Mouse (Mus musculus): ENCODE measurements at regions not wholly inside any gene's neighbourhood (a gene's known extent, or its start where the extent isn't known, plus 50 kb on each side); places are given as distances from the start of the nearest gene placed in this dataset.

GRCm38 (mm10) chr16:91156506-91156905 lies 61.6 kb upstream of the 4932438H23Rik start:
- peak overlapping the region; percentile 59; the same call in 1 of the 2 replicates for H3K27ac ChIP-seq (replicated peaks)
- WGBS, result 14% methylated on average over 15 of the region's 15 CpGs
- H3K9me3 ChIP-seq (replicated peaks), result no peaks in the 10 kb centered on the region
- H3K4me1 ChIP-seq, result peaks cover 20% of the 10 kb centered on the region
- H3K36me3 ChIP-seq, result no peaks in the 10 kb centered on the region
- peaks cover 59% of the 10 kb centered on the region for H3K27me3 ChIP-seq (ENCODE audit: low read depth, poor library complexity, severe bottlenecking)
- peak; percentile 53 for DNase-seq (ENCODE audit: low spot score)
- no peak overlapping the region for H3K4me3 ChIP-seq

- H3K4me3 ChIP-seq, result no peak overlapping the region
- peaks cover 100% of the 10 kb centered on the region for H3K27me3 ChIP-seq (ENCODE audit: low read depth, poor library complexity, severe bottlenecking)
- peaks cover 20% of the 10 kb centered on the region for H3K4me1 ChIP-seq
- H3K9me3 ChIP-seq (replicated peaks), result no peaks in the 10 kb centered on the region
- H3K36me3 ChIP-seq, result no peaks in the 10 kb centered on the region
- no peak overlapping the region for H3K27ac ChIP-seq (replicated peaks)
- WGBS, result 20% methylated on average over 8 of the region's 8 CpGs
- DNase-seq (ENCODE audit: low spot score), result peak; percentile 49
Observed at GRCm38 (mm10) chr16:91160679-91161078, 64.6 kb upstream of the Olig2 start.

GRCm38 (mm10) chr16:91161616-91162015 lies 63.6 kb upstream of the Olig2 start:
- Histone ChIP-seq H3K4me3 (no peak overlapping the region), H3K4me1 (peaks cover 13% of the 10 kb centered on the region), H3K36me3 (no peaks in the 10 kb centered on the region), H3K27ac (replicated peaks) (no peak overlapping the region), H3K27me3 (ENCODE audit: low read depth, poor library complexity, severe bottlenecking) (peaks cover 100% of the 10 kb centered on the region), H3K9me3 (replicated peaks) (no peaks in the 10 kb centered on the region)
- DNase-seq (ENCODE audit: low spot score), result no peak
- 84% methylated on average over 6 of the region's 6 CpGs for WGBS

DNA sequence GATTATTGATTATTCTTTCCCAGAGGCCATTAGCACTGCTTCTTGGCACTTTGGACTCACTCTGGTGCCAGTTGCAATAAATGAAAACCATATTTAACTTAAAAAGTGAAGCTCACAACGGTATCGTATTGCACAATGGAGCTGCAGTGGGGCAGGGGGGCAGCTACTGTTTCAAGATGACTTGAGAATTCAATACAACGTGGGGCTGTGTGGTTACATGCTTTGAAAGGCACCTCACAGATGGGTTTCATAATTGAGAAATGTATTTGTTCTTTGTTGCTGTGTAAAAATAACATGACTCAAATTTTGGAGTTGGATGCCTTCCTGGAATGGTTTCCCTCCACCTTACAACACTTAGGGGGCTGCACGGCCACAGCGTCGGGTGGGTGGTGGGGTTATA lies 62.9 kb upstream of the Olig2 start:
- H3K27me3 ChIP-seq (ENCODE audit: low read depth, poor library complexity, severe bottlenecking), result peaks cover 100% of the 10 kb centered on the region
- peaks cover 5% of the 10 kb centered on the region; the same call in 1 of the 2 replicates for H3K4me1 ChIP-seq
- H3K36me3 ChIP-seq, result no peaks in the 10 kb centered on the region
- H3K4me3 ChIP-seq, result no peak overlapping the region
- no peak overlapping the region for H3K27ac ChIP-seq (replicated peaks)
- no peak for DNase-seq (ENCODE audit: low spot score)
- no peaks in the 10 kb centered on the region for H3K9me3 ChIP-seq (replicated peaks)
- WGBS, result 89% methylated on average over 6 of the region's 6 CpGs

DNA sequence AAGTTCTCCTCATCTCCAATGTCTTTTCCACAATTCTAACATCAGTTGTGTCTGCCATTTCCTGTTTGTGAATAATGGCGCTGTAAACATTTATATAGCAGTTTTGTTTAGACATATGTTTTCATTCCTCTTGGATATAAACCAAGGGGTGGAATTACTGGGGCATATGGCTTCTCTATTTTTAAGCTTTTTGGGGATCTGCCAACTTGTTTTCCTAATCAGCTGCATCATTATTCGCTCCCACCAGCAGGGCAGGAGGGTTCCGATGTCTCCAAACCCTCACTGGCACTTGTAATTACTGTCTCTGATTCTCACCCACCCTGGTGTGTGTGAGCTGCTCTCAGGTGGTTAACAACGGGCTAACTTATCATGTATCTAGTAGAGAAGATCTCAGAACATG lies 59.4 kb upstream of the Olig2 start:
- no peak overlapping the region for H3K27ac ChIP-seq (replicated peaks)
- WGBS, result 88% methylated on average over 4 of the region's 4 CpGs
- peaks cover 33% of the 10 kb centered on the region for H3K4me1 ChIP-seq
- H3K27me3 ChIP-seq (ENCODE audit: low read depth, poor library complexity, severe bottlenecking), result peaks cover 100% of the 10 kb centered on the region
- H3K9me3 ChIP-seq (replicated peaks), result no peaks in the 10 kb centered on the region
- H3K4me3 ChIP-seq, result no peak overlapping the region
- H3K36me3 ChIP-seq, result no peaks in the 10 kb centered on the region
- no peak for DNase-seq (ENCODE audit: low spot score)

GRCm38 (mm10) chr16:91166866-91167265 lies 58.4 kb upstream of the Olig2 start:
- Histone ChIP-seq H3K27me3 (ENCODE audit: low read depth, poor library complexity, severe bottlenecking) (peaks cover 100% of the 10 kb centered on the region), H3K4me3 (no peak overlapping the region), H3K9me3 (replicated peaks) (no peaks in the 10 kb centered on the region), H3K27ac (replicated peaks) (no peak overlapping the region), H3K36me3 (no peaks in the 10 kb centered on the region), H3K4me1 (peaks cover 36% of the 10 kb centered on the region)
- peak; percentile 35 for DNase-seq (ENCODE audit: low spot score)

DNA sequence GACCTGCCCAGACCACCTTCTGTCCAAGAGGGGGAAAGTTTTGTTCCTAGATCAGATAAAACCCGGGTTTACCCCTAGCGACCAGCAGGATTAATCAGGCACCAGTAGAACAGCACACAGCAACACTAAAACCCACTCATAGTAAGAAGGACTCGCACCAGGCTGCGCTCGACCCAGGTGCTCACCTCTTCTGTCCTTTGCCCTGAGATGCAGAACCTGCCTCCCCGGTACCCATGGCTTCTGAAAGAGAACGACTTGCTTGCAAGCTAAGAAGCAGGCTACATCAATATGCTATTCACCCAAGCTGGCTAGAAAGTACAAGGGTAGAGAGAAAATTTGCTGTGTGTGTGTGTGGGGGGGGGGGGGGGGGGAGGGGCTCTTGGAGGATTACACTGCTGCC lies 56.9 kb upstream of the Olig2 start:
- peaks cover 52% of the 10 kb centered on the region for H3K4me1 ChIP-seq
- WGBS, result 25% methylated on average over 7 of the region's 7 CpGs
- H3K27me3 ChIP-seq (ENCODE audit: low read depth, poor library complexity, severe bottlenecking), result peaks cover 100% of the 10 kb centered on the region
- peak; percentile 30 for DNase-seq (ENCODE audit: low spot score)
- no peak overlapping the region for H3K4me3 ChIP-seq
- no peaks in the 10 kb centered on the region for H3K9me3 ChIP-seq (replicated peaks)
- no peaks in the 10 kb centered on the region for H3K36me3 ChIP-seq
- H3K27ac ChIP-seq (replicated peaks), result no peak overlapping the region

DNA sequence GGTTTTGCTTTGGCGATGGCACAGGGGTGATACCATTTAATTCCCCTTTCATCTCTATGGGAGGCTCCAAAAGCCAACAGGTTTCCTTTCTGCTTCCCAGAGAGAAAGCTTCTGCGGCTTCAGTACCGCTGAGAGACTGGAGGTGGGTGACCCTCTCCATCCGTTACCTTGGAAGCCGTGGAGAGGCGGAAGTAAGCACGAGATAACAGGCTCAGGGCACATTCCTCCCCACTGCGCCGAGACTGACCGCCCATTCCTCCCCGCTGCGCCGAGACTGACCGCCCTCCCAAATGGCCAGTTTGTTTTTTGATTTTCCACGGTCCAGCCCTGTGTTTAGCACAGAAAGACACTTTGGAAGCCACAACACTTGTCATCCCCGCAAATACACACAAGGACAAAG lies 55.4 kb upstream of the Olig2 start:
- Histone ChIP-seq H3K9me3 (replicated peaks) (no peaks in the 10 kb centered on the region), H3K27ac (replicated peaks) (peak overlapping the region; percentile 43; the same call in 1 of the 2 replicates), H3K36me3 (no peaks in the 10 kb centered on the region), H3K4me1 (peaks cover 65% of the 10 kb centered on the region), H3K27me3 (ENCODE audit: low read depth, poor library complexity, severe bottlenecking) (peaks cover 100% of the 10 kb centered on the region), H3K4me3 (peak overlapping the region; percentile 43)
- peak; percentile 71 for DNase-seq (ENCODE audit: low spot score)
- WGBS, result under 1% methylated on average over 16 of the region's 16 CpGs

- Histone ChIP-seq H3K4me1 (peaks cover 65% of the 10 kb centered on the region), H3K27me3 (ENCODE audit: low read depth, poor library complexity, severe bottlenecking) (peaks cover 99% of the 10 kb centered on the region), H3K27ac (replicated peaks) (no peak overlapping the region), H3K36me3 (no peaks in the 10 kb centered on the region), H3K4me3 (no peak overlapping the region), H3K9me3 (replicated peaks) (no peaks in the 10 kb centered on the region)
- DNase-seq (ENCODE audit: low spot score), result peak; percentile 33
- WGBS, result 50% methylated on average over 14 of the region's 14 CpGs
Observed at GRCm38 (mm10) chr16:91171911-91172440, 53.3 kb upstream of the Olig2 start.

DNA sequence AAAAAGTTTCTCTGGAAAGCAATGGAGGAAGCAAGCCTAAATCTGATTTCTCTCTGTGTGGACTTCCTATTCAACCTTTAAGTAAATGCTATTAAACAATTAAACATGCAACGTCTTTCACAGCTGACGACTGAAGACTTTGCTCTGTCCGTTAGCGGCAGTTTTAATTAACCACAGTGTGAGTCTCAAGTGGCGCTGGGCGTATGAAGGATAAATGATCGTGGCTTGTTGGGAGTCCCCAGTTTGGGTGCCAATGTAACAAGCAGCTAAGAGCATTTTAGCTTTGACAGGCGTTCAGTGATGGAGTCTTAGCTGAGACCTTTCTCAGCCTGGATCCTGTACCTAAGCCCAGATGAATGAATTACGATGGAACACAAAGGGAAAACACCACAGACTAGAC lies 52.7 kb upstream of the Olig2 start:
- no peaks in the 10 kb centered on the region for H3K9me3 ChIP-seq (replicated peaks)
- peaks cover 99% of the 10 kb centered on the region for H3K27me3 ChIP-seq (ENCODE audit: low read depth, poor library complexity, severe bottlenecking)
- WGBS, result 54% methylated on average over 9 of the region's 9 CpGs
- H3K36me3 ChIP-seq, result no peaks in the 10 kb centered on the region
- 0 out of 2 replicates have a peak overlapping the region, but pooled peaks have one; percentile 18 for H3K27ac ChIP-seq (replicated peaks)
- no peak for DNase-seq (ENCODE audit: low spot score)
- no peak overlapping the region for H3K4me3 ChIP-seq
- H3K4me1 ChIP-seq, result peaks cover 65% of the 10 kb centered on the region

DNA sequence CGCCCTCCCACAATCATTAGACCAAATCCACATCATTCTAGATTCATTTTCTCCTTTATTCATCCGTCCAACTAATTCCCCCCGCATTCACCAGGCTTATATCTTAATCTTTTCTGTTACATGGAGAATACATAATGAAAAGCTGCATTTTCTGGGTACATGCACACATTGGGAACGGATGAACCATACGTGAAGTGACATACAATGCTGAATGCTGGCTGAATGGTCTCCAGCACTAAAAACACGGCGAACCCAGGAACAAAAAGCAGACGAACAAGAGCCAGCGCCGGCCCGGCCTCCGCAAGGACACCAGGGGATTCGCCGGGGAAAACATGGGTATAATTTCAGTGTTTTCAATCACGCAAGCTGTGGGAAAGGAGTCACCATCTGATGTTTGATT lies 52.0 kb upstream of the Olig2 start:
- DNase-seq (ENCODE audit: low spot score), result peak; percentile 44
- peaks cover 99% of the 10 kb centered on the region for H3K27me3 ChIP-seq (ENCODE audit: low read depth, poor library complexity, severe bottlenecking)
- no peak overlapping the region for H3K27ac ChIP-seq (replicated peaks)
- H3K4me1 ChIP-seq, result peaks cover 59% of the 10 kb centered on the region
- no peaks in the 10 kb centered on the region for H3K36me3 ChIP-seq
- H3K4me3 ChIP-seq, result no peak overlapping the region
- H3K9me3 ChIP-seq (replicated peaks), result no peaks in the 10 kb centered on the region
- 35% methylated on average over 15 of the region's 15 CpGs for WGBS

DNA sequence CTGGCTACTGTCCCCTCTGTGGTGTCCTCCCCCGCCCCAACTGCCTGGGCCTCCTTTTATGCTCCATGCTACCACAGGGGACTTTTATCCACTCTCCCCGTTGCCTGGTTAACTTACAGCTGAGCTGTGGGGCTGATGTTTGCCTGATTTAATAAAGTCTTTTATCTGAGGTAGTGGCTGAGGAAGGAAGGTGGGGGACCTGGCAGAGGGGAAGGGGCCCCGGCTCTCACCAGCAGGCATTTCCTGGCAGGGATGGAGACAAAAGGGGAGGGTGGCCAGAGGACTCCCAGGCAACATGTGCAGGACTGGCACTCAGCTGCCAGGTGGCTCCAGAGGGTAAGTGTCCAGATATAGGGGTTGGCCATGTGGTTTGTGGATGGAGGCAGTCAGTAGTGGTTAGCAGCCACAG lies 51.4 kb upstream of the Olig2 start:
- Histone ChIP-seq H3K4me1 (peaks cover 53% of the 10 kb centered on the region), H3K9me3 (replicated peaks) (no peaks in the 10 kb centered on the region), H3K27ac (replicated peaks) (peak overlapping the region; percentile 68), H3K36me3 (no peaks in the 10 kb centered on the region), H3K4me3 (peak overlapping the region; percentile 17; the same call in 1 of the 2 replicates), H3K27me3 (ENCODE audit: low read depth, poor library complexity, severe bottlenecking) (peaks cover 99% of the 10 kb centered on the region)
- peak; percentile 30 for DNase-seq (ENCODE audit: low spot score)
- 21% methylated on average over 3 of the region's 3 CpGs for WGBS

- no peaks in the 10 kb centered on the region for H3K36me3 ChIP-seq
- peaks cover 47% of the 10 kb centered on the region for H3K4me1 ChIP-seq
- 51% methylated on average over 4 of the region's 4 CpGs for WGBS
- H3K4me3 ChIP-seq, result no peak overlapping the region
- H3K27me3 ChIP-seq (ENCODE audit: low read depth, poor library complexity, severe bottlenecking), result peaks cover 99% of the 10 kb centered on the region
- no peaks in the 10 kb centered on the region for H3K9me3 ChIP-seq (replicated peaks)
- DNase-seq (ENCODE audit: low spot score), result no peak
- H3K27ac ChIP-seq (replicated peaks), result peak overlapping the region; percentile 68
Observed at GRCm38 (mm10) chr16:91174401-91174800, 50.9 kb upstream of the Olig2 start.

Data from midbrain, embryonic 10.5 days (tissue).